Mouse (Mus musculus) stomach, embryonic 16.5 days (tissue): Measurements from ENCODE around the gene 1700067P10Rik. TPM values are rescaled to one million over a fixed set of nuclear protein-coding genes. Genes with fewer than 3 reads are reported as not detected.

Experiments used
- ATAC-seq: fragments of 200-750 bp; cut with Nextera tagmentation; 2 replicates; pipeline ENCODE4 v1.8.0; 2017; ENCODE audit warnings: moderate number of reproducible peaks, moderate TSS enrichment; ENCODE audit not compliant: insufficient read depth, low FRiP score
- H3K27ac ChIP-seq: fragments of 300-500 bp; sonication (generic); 2 replicates; pipeline ENCODE4 v1.5.1; 2014; ENCODE audit warnings: low read length
- H3K27me3 ChIP-seq: fragments of 300-500 bp; sonication (generic); 2 replicates; pipeline ENCODE4 v1.6.1; 2014; ENCODE audit warnings: low read length, control low read depth, mixed read lengths; ENCODE audit not compliant: control insufficient read depth, insufficient read depth
- H3K36me3 ChIP-seq: fragments of 300-500 bp; sonication (generic); 2 replicates; pipeline ENCODE4 v1.6.1; 2014; ENCODE audit warnings: low read length; ENCODE audit not compliant: control insufficient read depth, insufficient read depth
- H3K4me1 ChIP-seq: fragments of 300-500 bp; sonication (generic); 2 replicates; pipeline ENCODE4 v1.6.1; 2014; ENCODE audit warnings: low read length, control low read depth, mixed read lengths; ENCODE audit not compliant: control insufficient read depth, insufficient read depth
- H3K4me2 ChIP-seq: fragments of 300-500 bp; sonication (generic); 2 replicates; pipeline ENCODE4 v1.6.1; 2014; ENCODE audit warnings: low read depth, low read length, mixed read lengths
- H3K4me3 ChIP-seq: fragments of 300-500 bp; sonication (generic); replicated peaks from 2 replicates; pipeline ENCODE4 v1.5.1; 2014; ENCODE audit warnings: mild to moderate bottlenecking, low read length
- H3K9ac ChIP-seq: fragments of 300-500 bp; sonication (generic); 2 replicates; pipeline ENCODE4 v1.6.1; 2014; ENCODE audit warnings: low read length
- H3K9me3 ChIP-seq: fragments of 300-500 bp; sonication (generic); replicated peaks from 2 replicates; pipeline ENCODE4 v1.6.1; 2016; ENCODE audit warnings: low read length, control low read depth; ENCODE audit not compliant: control insufficient read depth
- WGBS: fragments of 180-500 bp; shearing (Covaris S2); extraction: QIAGEN DNeasy Blood & Tissue Kit; methylation state at CpG from one replicate; pipeline ENCODE4 v1.1.7; 2014; 5-methylcytosine and 5-hydroxymethylcytosine counted together
- polyA plus RNA-seq: library from polyadenylated mRNA; unstranded; fragments of >200 nt; fragmentation: Nextera tagmentation; extraction: Ambion mirVana; gene quantifications from 2 replicates; pipeline ENCODE4 v1.2.1, GENCODE M21; 2015

Gene 1700067P10Rik
- not detected in 2 replicates for polyA plus RNA-seq

GRCm38 (mm10) chr17:48089019-48089418, at the start of gene 1700067P10Rik:
1700067P10Rik (plus strand) TSS chr17:48089319.
- Histone ChIP-seq H3K27me3 (peaks cover 5% of the 10 kb centered on the region; the same call in 1 of the 2 replicates), H3K4me3 (no peak within 1 kb of the TSS), H3K27ac (no peak within 1 kb of the TSS), H3K4me1 (no peaks in the 10 kb centered on the region), H3K9me3 (0 out of 2 replicates have a peak, but pooled peaks cover 3% of the 10 kb centered on the region), H3K36me3 (no peaks in the 10 kb centered on the region), H3K9ac (no peak within 1 kb of the TSS), H3K4me2 (no peak within 1 kb of the TSS)
- ATAC-seq: no peak

DNA sequence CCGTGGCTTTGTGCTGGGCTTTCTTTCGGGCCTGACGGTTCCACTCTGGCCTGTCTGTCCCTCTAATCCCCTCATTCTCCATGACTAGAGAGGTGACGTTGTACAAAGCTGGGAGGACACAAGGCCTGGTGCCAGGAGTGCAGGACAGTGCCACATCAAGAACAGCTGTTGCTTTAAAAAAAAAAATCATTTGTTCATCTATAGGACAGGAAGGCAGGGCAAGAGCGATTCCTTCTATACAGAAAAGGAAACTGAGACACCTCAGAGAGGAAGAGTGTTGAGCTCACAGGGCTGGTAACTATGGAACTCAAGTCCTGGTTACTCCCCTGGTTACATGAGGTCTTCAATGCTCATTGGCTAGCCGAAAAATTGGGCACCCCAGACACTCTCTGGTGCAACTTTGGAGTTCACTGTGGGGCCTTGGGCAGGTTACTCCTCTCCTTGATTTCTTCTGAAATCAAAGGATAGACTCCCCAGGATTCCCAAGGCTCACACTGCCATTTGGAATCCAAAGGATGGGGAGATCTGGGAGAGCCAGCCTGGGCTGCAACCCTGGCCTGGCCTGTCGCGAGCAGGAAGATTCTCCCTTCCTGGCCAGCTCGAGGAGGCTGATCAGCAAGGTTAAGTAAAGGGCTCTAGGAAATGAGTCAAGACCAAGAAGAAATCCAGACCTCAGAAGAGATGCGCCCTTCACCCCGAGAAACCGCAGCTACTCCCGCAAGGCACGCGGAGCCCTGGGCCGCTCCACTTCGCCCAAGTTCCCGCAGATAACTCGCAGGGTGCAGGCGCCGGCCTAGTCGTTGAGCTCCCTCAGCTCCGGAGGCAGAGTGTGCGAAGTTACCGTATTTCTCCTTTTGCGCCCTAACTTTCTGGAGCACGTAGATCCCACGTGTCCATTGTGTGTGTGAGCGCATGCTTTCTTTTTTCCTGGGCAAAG, 47.5 kb upstream of the 1700067P10Rik start:
- Histone ChIP-seq H3K9ac (peak overlapping the region; percentile 66), H3K4me1 (peaks cover 19% of the 10 kb centered on the region; the same call in 1 of the 2 replicates)

GRCm38 (mm10) chr17:48043154-48043880, 45.8 kb upstream of the 1700067P10Rik start:
- H3K4me2 ChIP-seq: no peak overlapping the region
- 57% methylated on average over 5 of the region's 5 CpGs for WGBS
- H3K4me3 ChIP-seq: no peak overlapping the region
- no peaks in the 10 kb centered on the region for H3K27me3 ChIP-seq
- H3K27ac ChIP-seq: no peak overlapping the region
- ATAC-seq: no peak
- no peaks in the 10 kb centered on the region for H3K9me3 ChIP-seq
- H3K4me1 ChIP-seq: peaks cover 19% of the 10 kb centered on the region; the same call in 1 of the 2 replicates
- H3K9ac ChIP-seq: no peak overlapping the region
- H3K36me3 ChIP-seq: no peaks in the 10 kb centered on the region

More for the DNA sequence above, 47.5 kb upstream of the 1700067P10Rik start:
- H3K27ac ChIP-seq: peak overlapping the region; percentile 91
- H3K36me3 ChIP-seq: no peaks in the 10 kb centered on the region
- H3K9me3 ChIP-seq: no peaks in the 10 kb centered on the region
- 12% methylated on average over 29 of the region's 29 CpGs for WGBS
- ATAC-seq: peak; percentile 70; the same call in 1 of the 2 replicates
- H3K27me3 ChIP-seq: no peaks in the 10 kb centered on the region
- peak overlapping the region; percentile 40 for H3K4me3 ChIP-seq
- H3K4me2 ChIP-seq: peak overlapping the region; percentile 52

DNA sequence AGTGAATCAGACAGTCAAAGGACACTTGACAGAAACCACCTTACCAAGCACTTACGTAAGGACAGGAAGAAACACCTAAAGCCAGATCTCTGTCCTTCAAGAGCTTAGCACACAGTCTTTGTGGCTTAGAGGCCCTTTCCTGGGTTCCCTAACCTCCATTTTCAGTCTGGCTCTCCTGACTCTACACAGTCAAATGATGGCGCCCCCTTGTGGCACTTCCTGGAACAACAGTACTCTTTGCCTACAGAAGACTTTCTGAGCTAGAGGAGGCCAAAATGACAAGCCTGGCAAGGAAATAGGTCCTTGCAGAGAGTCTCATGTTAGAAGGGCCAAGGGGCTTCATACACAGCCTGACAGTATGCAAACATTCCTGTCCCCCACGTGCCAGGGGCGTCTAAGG, 43.5 kb upstream of the 1700067P10Rik start:
- H3K4me1 ChIP-seq: peaks cover 10% of the 10 kb centered on the region; the same call in 1 of the 2 replicates
- H3K27me3 ChIP-seq: no peaks in the 10 kb centered on the region
- no peak overlapping the region for H3K9ac ChIP-seq
- no peaks in the 10 kb centered on the region for H3K36me3 ChIP-seq
- no peak overlapping the region for H3K4me3 ChIP-seq
- 31% methylated on average over 4 of the region's 4 CpGs for WGBS
- ATAC-seq: no peak
- no peak overlapping the region for H3K27ac ChIP-seq
- no peak overlapping the region for H3K4me2 ChIP-seq
- no peaks in the 10 kb centered on the region for H3K9me3 ChIP-seq

DNA sequence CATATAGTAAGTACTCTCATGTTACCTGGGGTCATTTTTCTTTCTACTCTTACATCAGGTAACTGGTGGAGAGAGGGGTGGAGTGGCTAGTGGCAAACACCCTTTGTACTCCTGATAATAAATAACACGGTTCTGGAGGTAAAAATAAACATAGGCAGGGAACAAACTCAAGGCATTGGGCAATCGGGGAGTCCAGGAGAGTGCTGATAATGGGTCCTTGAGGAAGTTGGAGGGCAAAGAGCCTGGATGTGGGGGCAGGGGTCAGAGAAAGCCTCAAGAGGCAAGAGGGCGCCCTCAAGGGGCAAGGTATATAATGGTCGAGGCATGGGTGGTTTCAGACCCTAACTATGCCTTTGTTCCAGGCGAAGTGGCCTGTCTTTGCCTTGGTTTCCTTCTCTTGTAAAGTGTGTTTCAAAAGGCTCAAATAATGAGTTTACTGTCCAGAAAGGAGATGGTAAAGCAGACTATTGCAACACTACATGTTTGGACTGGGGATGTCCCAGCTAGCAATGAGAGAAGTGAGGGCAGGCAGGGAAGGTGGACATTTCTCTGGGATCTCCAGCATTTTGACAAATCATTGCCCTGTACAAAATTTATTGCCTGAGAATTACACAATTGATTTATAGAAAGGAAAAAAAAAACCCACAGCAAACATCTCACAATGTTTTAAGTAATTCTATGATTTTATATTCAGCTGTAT, 37.3 kb upstream of the 1700067P10Rik start:
- H3K9ac ChIP-seq: no peak overlapping the region
- no peak overlapping the region for H3K4me3 ChIP-seq
- H3K27me3 ChIP-seq: peaks cover 5% of the 10 kb centered on the region
- H3K4me1 ChIP-seq: no peaks in the 10 kb centered on the region; the same call in 1 of the 2 replicates
- peak; percentile 78 for ATAC-seq
- H3K4me2 ChIP-seq: no peak overlapping the region
- 41% methylated on average over 5 of the region's 5 CpGs for WGBS
- H3K27ac ChIP-seq: peak overlapping the region; percentile 73
- H3K9me3 ChIP-seq: no peaks in the 10 kb centered on the region
- no peaks in the 10 kb centered on the region for H3K36me3 ChIP-seq

DNA sequence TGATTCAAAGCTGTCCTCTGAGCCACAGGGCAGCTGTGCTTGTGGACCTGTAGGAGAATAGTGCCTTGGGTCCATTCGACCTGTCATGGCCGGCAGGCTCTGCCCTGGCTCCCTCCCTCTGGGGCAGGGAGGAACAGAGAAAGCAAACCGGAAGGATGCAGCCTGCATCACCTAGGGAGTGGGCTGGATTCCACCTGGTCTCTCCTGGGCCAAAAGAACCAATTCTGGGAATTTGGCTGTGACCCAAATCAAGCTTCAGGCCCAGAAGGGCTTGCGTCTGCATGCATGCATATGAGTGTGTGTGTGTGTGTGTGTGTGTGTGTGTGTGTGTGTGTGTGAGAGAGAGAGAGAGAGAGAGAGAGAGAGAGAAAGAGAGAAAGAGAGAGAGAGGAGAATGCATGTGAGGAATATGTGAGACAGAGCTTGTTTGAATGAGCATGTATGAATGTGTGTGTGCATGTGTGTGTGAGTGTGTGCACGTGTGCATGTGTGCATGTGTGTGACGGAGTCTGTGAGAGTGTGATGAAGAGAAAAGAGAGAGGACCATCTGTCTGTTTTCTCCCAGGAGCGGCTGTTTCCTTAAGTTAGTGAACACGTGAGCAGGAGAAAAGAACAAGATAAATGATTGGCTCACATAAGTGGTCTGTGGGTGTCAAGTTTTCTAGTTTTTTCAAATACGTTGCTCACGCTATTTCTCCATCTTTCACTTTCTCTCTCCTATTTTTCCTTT, 36.6 kb upstream of the 1700067P10Rik start:
- no peak for ATAC-seq
- Histone ChIP-seq H3K36me3 (no peaks in the 10 kb centered on the region), H3K9me3 (no peaks in the 10 kb centered on the region), H3K27me3 (peaks cover 10% of the 10 kb centered on the region), H3K27ac (no peak overlapping the region), H3K4me3 (no peak overlapping the region), H3K9ac (no peak overlapping the region), H3K4me1 (no peaks in the 10 kb centered on the region; the same call in 1 of the 2 replicates), H3K4me2 (no peak overlapping the region)
- WGBS: 67% methylated on average over 10 of the region's 10 CpGs

DNA sequence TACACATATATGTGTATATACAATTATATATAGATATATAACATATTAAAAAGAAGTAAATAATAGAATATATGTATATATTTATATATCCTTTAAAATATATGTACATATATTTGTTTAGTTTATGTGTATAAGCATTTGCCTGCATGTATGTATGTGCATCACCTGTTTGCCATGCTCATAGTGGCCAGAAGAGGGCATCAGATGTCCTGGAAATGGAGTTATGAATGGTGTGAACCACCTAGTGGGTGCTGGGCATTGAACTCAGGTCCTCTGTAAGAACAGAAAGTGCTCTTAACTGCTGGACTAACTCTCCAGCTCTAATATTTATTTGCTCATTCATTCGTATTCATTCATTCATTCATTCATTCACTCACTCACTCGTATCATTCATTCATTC, 35.5 kb upstream of the 1700067P10Rik start:
- Histone ChIP-seq H3K27ac (no peak overlapping the region), H3K4me2 (no peak overlapping the region), H3K9me3 (no peaks in the 10 kb centered on the region), H3K27me3 (peaks cover 10% of the 10 kb centered on the region), H3K4me3 (no peak overlapping the region), H3K9ac (no peak overlapping the region), H3K4me1 (no peaks in the 10 kb centered on the region; the same call in 1 of the 2 replicates), H3K36me3 (no peaks in the 10 kb centered on the region)
- WGBS: 70% methylated on average over 2 of the region's 2 CpGs
- no peak for ATAC-seq

- no peak for ATAC-seq
- no peak overlapping the region for H3K27ac ChIP-seq
- no peaks in the 10 kb centered on the region for H3K9me3 ChIP-seq
- H3K4me3 ChIP-seq: no peak overlapping the region
- H3K4me2 ChIP-seq: no peak overlapping the region
- no peaks in the 10 kb centered on the region; the same call in 1 of the 2 replicates for H3K4me1 ChIP-seq
- H3K36me3 ChIP-seq: no peaks in the 10 kb centered on the region
- 41% methylated on average over 20 of the region's 20 CpGs for WGBS
- H3K27me3 ChIP-seq: peaks cover 10% of the 10 kb centered on the region
- H3K9ac ChIP-seq: no peak overlapping the region
Observed at GRCm38 (mm10) chr17:48055076-48055816, 33.9 kb upstream of the 1700067P10Rik start.
